Mouse (Mus musculus): Measurements from ENCODE around the gene Mog. TPM values are rescaled to one million over a fixed set of nuclear protein-coding genes. Genes with fewer than 3 reads are reported as not detected.

Mog gene
- polyA plus RNA-seq, 1 experiment from 2014 or later, result 0.31 TPM

- H3K36me3 ChIP-seq, result peaks cover 29% of the 10 kb centered on the region
- no peak overlapping the region; the same call in 1 of the 2 replicates for H3K4me3 ChIP-seq
- H3K9me3 ChIP-seq, result no peaks in the 10 kb centered on the region
- peak overlapping the region; percentile 85 for H3K4me2 ChIP-seq
- ATAC-seq (ENCODE audit: insufficient number of reproducible peaks, insufficient read depth, low FRiP score, low TSS enrichment, low read depth), result no peak
- H3K4me1 ChIP-seq, result peaks cover 45% of the 10 kb centered on the region
- H3K9ac ChIP-seq, result no peak overlapping the region
- H3K27ac ChIP-seq, result no peak overlapping the region
- WGBS, result 50% methylated on average over 4 of the region's 4 CpGs
- peaks cover 5% of the 10 kb centered on the region for H3K27me3 ChIP-seq
These were observed 28.5 kb upstream of the Mog start for GRCm38 (mm10) chr17:37051745-37052144.

- Histone ChIP-seq H3K4me2 (peak overlapping the region; percentile 85), H3K9me3 (no peaks in the 10 kb centered on the region), H3K27ac (no peak overlapping the region), H3K36me3 (peaks cover 22% of the 10 kb centered on the region), H3K4me3 (peak overlapping the region; percentile 57), H3K4me1 (peaks cover 45% of the 10 kb centered on the region), H3K9ac (peak overlapping the region; percentile 77), H3K27me3 (peaks cover 5% of the 10 kb centered on the region)
- 2% methylated on average over 27 of the region's 27 CpGs for WGBS
- no peak for ATAC-seq (ENCODE audit: insufficient number of reproducible peaks, insufficient read depth, low FRiP score, low TSS enrichment, low read depth)
These were observed 27.7 kb upstream of the Mog start for GRCm38 (mm10) chr17:37050876-37051275.

GRCm38 (mm10) chr17:37050399-37050798, 27.2 kb upstream of the Mog start:
- peak overlapping the region; percentile 77 for H3K9ac ChIP-seq
- WGBS, result under 1% methylated on average over 22 of the region's 22 CpGs
- peak overlapping the region; percentile 64 for H3K27ac ChIP-seq
- peaks cover 5% of the 10 kb centered on the region for H3K27me3 ChIP-seq
- peak; percentile 34; the same call in 1 of the 2 replicates for ATAC-seq (ENCODE audit: insufficient number of reproducible peaks, insufficient read depth, low FRiP score, low TSS enrichment, low read depth)
- H3K36me3 ChIP-seq, result peaks cover 17% of the 10 kb centered on the region
- no peaks in the 10 kb centered on the region for H3K9me3 ChIP-seq
- H3K4me1 ChIP-seq, result peaks cover 43% of the 10 kb centered on the region
- peak overlapping the region; percentile 85 for H3K4me2 ChIP-seq
- H3K4me3 ChIP-seq, result peak overlapping the region; percentile 57

GRCm38 (mm10) chr17:37049570-37050310, 26.5 kb upstream of the Mog start:
- peaks cover 47% of the 10 kb centered on the region for H3K4me1 ChIP-seq
- 2% methylated on average over 39 of the region's 39 CpGs for WGBS
- peak; percentile 1; the same call in 1 of the 2 replicates for ATAC-seq (ENCODE audit: insufficient number of reproducible peaks, insufficient read depth, low FRiP score, low TSS enrichment, low read depth)

GRCm38 (mm10) chr17:37048383-37048782, 25.2 kb upstream of the Mog start:
- Histone ChIP-seq H3K27me3 (peaks cover 5% of the 10 kb centered on the region), H3K4me2 (no peak overlapping the region; the same call in 1 of the 2 replicates), H3K9me3 (no peaks in the 10 kb centered on the region), H3K27ac (no peak overlapping the region), H3K36me3 (no peaks in the 10 kb centered on the region), H3K4me3 (peak overlapping the region; percentile 16), H3K4me1 (peaks cover 47% of the 10 kb centered on the region), H3K9ac (no peak overlapping the region)
- ATAC-seq (ENCODE audit: insufficient number of reproducible peaks, insufficient read depth, low FRiP score, low TSS enrichment, low read depth), result no peak
- WGBS, result 56% methylated on average over 7 of the region's 7 CpGs

More at GRCm38 (mm10) chr17:37049570-37050310, 26.5 kb upstream of the Mog start:
- H3K9me3 ChIP-seq, result no peaks in the 10 kb centered on the region
- peaks cover 5% of the 10 kb centered on the region for H3K27me3 ChIP-seq
- H3K4me3 ChIP-seq, result peak overlapping the region; percentile 57
- peak overlapping the region; percentile 77 for H3K9ac ChIP-seq
- H3K27ac ChIP-seq, result peak overlapping the region; percentile 64
- H3K4me2 ChIP-seq, result peak overlapping the region; percentile 85
- H3K36me3 ChIP-seq, result peaks cover 10% of the 10 kb centered on the region

GRCm38 (mm10) chr17:37047981-37048380, 24.8 kb upstream of the Mog start:
- Histone ChIP-seq H3K9me3 (no peaks in the 10 kb centered on the region), H3K4me2 (no peak overlapping the region; the same call in 1 of the 2 replicates), H3K4me1 (peaks cover 47% of the 10 kb centered on the region), H3K27ac (no peak overlapping the region), H3K27me3 (peaks cover 5% of the 10 kb centered on the region), H3K36me3 (no peaks in the 10 kb centered on the region), H3K4me3 (peak overlapping the region; percentile 16), H3K9ac (no peak overlapping the region)
- WGBS, result 17% methylated on average over 3 of the region's 3 CpGs
- ATAC-seq (ENCODE audit: insufficient number of reproducible peaks, insufficient read depth, low FRiP score, low TSS enrichment, low read depth), result no peak

GRCm38 (mm10) chr17:37047332-37047976, 24.3 kb upstream of the Mog start:
- peak overlapping the region; percentile 92 for H3K4me2 ChIP-seq
- peaks cover 47% of the 10 kb centered on the region for H3K4me1 ChIP-seq
- H3K27ac ChIP-seq, result no peak overlapping the region
- H3K4me3 ChIP-seq, result peak overlapping the region; percentile 80
- 18% methylated on average over 19 of the region's 19 CpGs for WGBS
- H3K36me3 ChIP-seq, result no peaks in the 10 kb centered on the region
- peak overlapping the region; percentile 93 for H3K9ac ChIP-seq
- peaks cover 5% of the 10 kb centered on the region for H3K27me3 ChIP-seq
- no peak for ATAC-seq (ENCODE audit: insufficient number of reproducible peaks, insufficient read depth, low FRiP score, low TSS enrichment, low read depth)
- no peaks in the 10 kb centered on the region for H3K9me3 ChIP-seq

- under 1% methylated on average over 48 of the region's 58 CpGs for WGBS
- Histone ChIP-seq H3K9ac (peak overlapping the region; percentile 93), H3K9me3 (no peaks in the 10 kb centered on the region), H3K4me1 (peaks cover 43% of the 10 kb centered on the region), H3K4me2 (peak overlapping the region; percentile 92), H3K36me3 (no peaks in the 10 kb centered on the region), H3K27ac (peak overlapping the region; percentile 89), H3K27me3 (peaks cover 5% of the 10 kb centered on the region), H3K4me3 (peak overlapping the region; percentile 80)
- peak; percentile 75 for ATAC-seq (ENCODE audit: insufficient number of reproducible peaks, insufficient read depth, low FRiP score, low TSS enrichment, low read depth)
These were observed 23.3 kb upstream of the Mog start for GRCm38 (mm10) chr17:37046312-37047112.

GRCm38 (mm10) chr17:37045611-37046311, 22.6 kb upstream of the Mog start, which contains the start of gene Gabbr1:
TSS of gene Gabbr1 (plus strand) at chr17:37045966.
- ATAC-seq (ENCODE audit: insufficient number of reproducible peaks, insufficient read depth, low FRiP score, low TSS enrichment, low read depth), result peak; percentile 88
- Histone ChIP-seq H3K4me3 (peak within 1 kb of the TSS; percentile 80), H3K9me3 (no peaks in the 10 kb centered on the region), H3K36me3 (no peaks in the 10 kb centered on the region), H3K4me2 (peak within 1 kb of the TSS; percentile 92), H3K27ac (peak within 1 kb of the TSS; percentile 89), H3K27me3 (peaks cover 5% of the 10 kb centered on the region), H3K4me1 (peaks cover 36% of the 10 kb centered on the region), H3K9ac (peak within 1 kb of the TSS; percentile 93)
- under 1% methylated on average over 45 of the region's 55 CpGs for WGBS

- Histone ChIP-seq H3K27ac (peak overlapping the region; percentile 89; the same call in 1 of the 2 replicates), H3K27me3 (peaks cover 5% of the 10 kb centered on the region), H3K4me2 (peak overlapping the region; percentile 92), H3K4me3 (peak overlapping the region; percentile 80), H3K36me3 (no peaks in the 10 kb centered on the region), H3K9me3 (no peaks in the 10 kb centered on the region), H3K4me1 (peaks cover 30% of the 10 kb centered on the region), H3K9ac (no peak overlapping the region)
- no peak for ATAC-seq (ENCODE audit: insufficient number of reproducible peaks, insufficient read depth, low FRiP score, low TSS enrichment, low read depth)
- 67% methylated on average over 7 of the region's 7 CpGs for WGBS
These were observed 21.6 kb upstream of the Mog start for GRCm38 (mm10) chr17:37044651-37045244.

All from embryonic facial prominence, embryonic 13.5 days (tissue).